Mouse (Mus musculus): ENCODE measurements at regions not wholly inside any gene's neighbourhood (a gene's known extent, or its start where the extent isn't known, plus 50 kb on each side); places are given as distances from the start of the nearest gene placed in this dataset.

- no peak overlapping the region for H3K9ac ChIP-seq (ENCODE audit: control insufficient read depth, low read depth, low read length, poor library complexity, severe bottlenecking)
- H3K4me1 ChIP-seq (ENCODE audit: control insufficient read depth in 1 of 2, insufficient read depth in 2 of 2, low read length in 2 of 2), result no peaks in the 10 kb centered on the region
- H3K4me3 ChIP-seq (ENCODE audit: control insufficient read depth in 1 of 2, insufficient read depth in 1 of 2, low read depth in 2 of 2, low read length in 2 of 2), result no peak overlapping the region
- H3K27me3 ChIP-seq (ENCODE audit: control insufficient read depth in 1 of 2, insufficient read depth in 2 of 2, low read length in 2 of 2), result no peaks in the 10 kb centered on the region; a peak in 1 of 4 replicates
- H3K36me3 ChIP-seq (ENCODE audit: control insufficient read depth in 1 of 2, insufficient read depth in 2 of 2, low read length in 2 of 2), result no peaks in the 10 kb centered on the region
- TF ChIP-seq KAT2A (conservative IDR thresholded peaks at IDR 0.05; ENCODE audit: low read depth, low read length) (no peak), GABPA (IDR thresholded peaks at IDR 0.05; ENCODE audit: low read depth, low read length) (no peak), GATA1 (IDR thresholded peaks at IDR 0.05; ENCODE audit: low read depth, low read length) (no peak), NRF1 (IDR thresholded peaks at IDR 0.05; ENCODE audit: insufficient read depth, low read depth, low read length, poor library complexity, severe bottlenecking) (no peak), MYC (IDR thresholded peaks at IDR 0.05; ENCODE audit: low read depth, low read length) (no peak), MAX (IDR thresholded peaks at IDR 0.05; ENCODE audit: low read length) (no peak)
- no peaks in the 10 kb centered on the region for H3K79me2 ChIP-seq (ENCODE audit: control insufficient read depth, insufficient read depth, low read length, poor library complexity)
- no peak overlapping the region for H3K27ac ChIP-seq (ENCODE audit: control insufficient read depth, low read depth, low read length)
- no peaks in the 10 kb centered on the region for H3K9me3 ChIP-seq (replicated peaks; ENCODE audit: insufficient read depth, low read length)
- DNase-seq (ENCODE audit: low read depth, low spot score), result no peak
These were observed 162.4 kb downstream of the Sim1 start for GRCm38 (mm10) chr10:51056950-51057349.

GRCm38 (mm10) chr10:51058333-51058732 is 163.8 kb downstream of the Sim1 start:
- TF ChIP-seq GATA1 (IDR thresholded peaks at IDR 0.05; ENCODE audit: low read depth, low read length) (no peak), SMC3 (IDR thresholded peaks at IDR 0.05; ENCODE audit: low read depth, low read length) (no peak), MYB (IDR thresholded peaks at IDR 0.05; ENCODE audit: low read depth, low read length) (no peak)
- no peak for DNase-seq (ENCODE audit: low read depth, low spot score)
- H3K27ac ChIP-seq (ENCODE audit: control insufficient read depth, low read depth, low read length), result no peak overlapping the region

GRCm38 (mm10) chr10:51101590-51101989 is 207.0 kb downstream of the Sim1 start:
- TF ChIP-seq GABPA (IDR thresholded peaks at IDR 0.05; ENCODE audit: low read depth, low read length), result no peak
- no peak for TF ChIP-seq E2F4 (IDR thresholded peaks at IDR 0.05; ENCODE audit: borderline replicate concordance, low read depth, low read length)
- no peak for TF ChIP-seq TBP (IDR thresholded peaks at IDR 0.05; ENCODE audit: low read depth, low read length)
- TF ChIP-seq CTCF (IDR thresholded peaks at IDR 0.05 in 2 of 3, conservative IDR thresholded peaks at IDR 0.05 in 1 of 3; ENCODE audit: control insufficient read depth in 1 of 3, insufficient read depth in 1 of 3, low read depth in 2 of 3, low read length in 3 of 3, poor library complexity in 1 of 3, severe bottlenecking in 1 of 3), result no peak
- no peak for TF ChIP-seq ELF1 (IDR thresholded peaks at IDR 0.05; ENCODE audit: low read depth, low read length)
- no peak for TF ChIP-seq EP300 (IDR thresholded peaks at IDR 0.05; ENCODE audit: low read depth in 1 of 2, low read length in 2 of 2)
- no peak for TF ChIP-seq MAX (IDR thresholded peaks at IDR 0.05; ENCODE audit: low read length)
- no peak for TF ChIP-seq MYC (IDR thresholded peaks at IDR 0.05; ENCODE audit: low read depth, low read length)
- TF ChIP-seq ETS1 (IDR thresholded peaks at IDR 0.05; ENCODE audit: low read depth, low read length), result no peak
- TF ChIP-seq CHD1 (IDR thresholded peaks at IDR 0.05; ENCODE audit: low read depth, low read length), result no peak
- no peak for TF ChIP-seq MEF2A (IDR thresholded peaks at IDR 0.05; ENCODE audit: extremely low read depth, insufficient replicate concordance, low read depth, low read length, poor library complexity, severe bottlenecking)
- no peak for TF ChIP-seq TAL1 (IDR thresholded peaks at IDR 0.05; ENCODE audit: low read length)
- no peak for TF ChIP-seq KAT2A (conservative IDR thresholded peaks at IDR 0.05; ENCODE audit: low read depth, low read length)
- no peak for TF ChIP-seq MAFK (IDR thresholded peaks at IDR 0.05; ENCODE audit: borderline replicate concordance, low read depth, low read length)
- TF ChIP-seq RAD21 (IDR thresholded peaks at IDR 0.05; ENCODE audit: low read depth, low read length), result no peak
- TF ChIP-seq RCOR1 (IDR thresholded peaks at IDR 0.05; ENCODE audit: low read depth, low read length), result no peak
- no peak for TF ChIP-seq USF2 (IDR thresholded peaks at IDR 0.05; ENCODE audit: borderline replicate concordance in 1 of 2, insufficient read depth in 1 of 2, low read depth in 1 of 2, low read length in 2 of 2)
- TF ChIP-seq USF1 (IDR thresholded peaks at IDR 0.05; ENCODE audit: low read depth, low read length), result no peak
- Histone ChIP-seq H3K9me3 (replicated peaks; ENCODE audit: insufficient read depth, low read length) (no peaks in the 10 kb centered on the region), H3K4me1 (ENCODE audit: control insufficient read depth in 1 of 2, insufficient read depth in 2 of 2, low read length in 2 of 2) (no peaks in the 10 kb centered on the region), H3K36me3 (ENCODE audit: control insufficient read depth in 1 of 2, insufficient read depth in 2 of 2, low read length in 2 of 2) (no peaks in the 10 kb centered on the region), H3K27ac (ENCODE audit: control insufficient read depth, low read depth, low read length) (no peak overlapping the region), H3K4me3 (ENCODE audit: control insufficient read depth in 1 of 2, insufficient read depth in 1 of 2, low read depth in 2 of 2, low read length in 2 of 2) (no peak overlapping the region), H3K27me3 (ENCODE audit: control insufficient read depth in 1 of 2, insufficient read depth in 2 of 2, low read length in 2 of 2) (no peaks in the 10 kb centered on the region; a peak in 1 of 4 replicates), H3K9ac (ENCODE audit: control insufficient read depth, low read depth, low read length, poor library complexity, severe bottlenecking) (no peak overlapping the region), H3K79me2 (ENCODE audit: control insufficient read depth, insufficient read depth, low read length, poor library complexity) (no peaks in the 10 kb centered on the region)
- DNase-seq (ENCODE audit: low read depth, low spot score), result no peak

More at GRCm38 (mm10) chr10:51058333-51058732, 163.8 kb downstream of the Sim1 start:
- H3K9me3 ChIP-seq (replicated peaks; ENCODE audit: insufficient read depth, low read length), result no peaks in the 10 kb centered on the region
- H3K9ac ChIP-seq (ENCODE audit: control insufficient read depth, low read depth, low read length, poor library complexity, severe bottlenecking), result no peak overlapping the region
- no peaks in the 10 kb centered on the region for H3K79me2 ChIP-seq (ENCODE audit: control insufficient read depth, insufficient read depth, low read length, poor library complexity)
- no peaks in the 10 kb centered on the region for H3K4me1 ChIP-seq (ENCODE audit: control insufficient read depth in 1 of 2, insufficient read depth in 2 of 2, low read length in 2 of 2)
- H3K27me3 ChIP-seq (ENCODE audit: control insufficient read depth in 1 of 2, insufficient read depth in 2 of 2, low read length in 2 of 2), result no peaks in the 10 kb centered on the region; a peak in 1 of 4 replicates
- H3K4me3 ChIP-seq (ENCODE audit: control insufficient read depth in 1 of 2, insufficient read depth in 1 of 2, low read depth in 2 of 2, low read length in 2 of 2), result no peak overlapping the region
- no peaks in the 10 kb centered on the region for H3K36me3 ChIP-seq (ENCODE audit: control insufficient read depth in 1 of 2, insufficient read depth in 2 of 2, low read length in 2 of 2)
